Mouse (Mus musculus): ENCODE measurements at regions not wholly inside any gene's neighbourhood (a gene's known extent, or its start where the extent isn't known, plus 50 kb on each side); places are given as distances from the start of the nearest gene placed in this dataset.

- ChIA-PET CTCF (no interaction called here), POLR2A (no interaction called here)
Measured at GRCm38 (mm10) chr12:26756284-26756683, 287.3 kb downstream of the Cmpk2 start.

GRCm38 (mm10) chr12:26754611-26755010, 285.6 kb downstream of the Cmpk2 start:
- CTCF ChIA-PET, result no interaction called here
- POLR2A ChIA-PET, result interaction anchor here in 2 of 4 experiments (0.6 kb wide), 2 partner anchors 398 to 637 kb away, joined by 3 to 5 read pairs; no protein-coding TSS in a partner anchor

GRCm38 (mm10) chr12:26734558-26734897, 265.5 kb downstream of the Cmpk2 start:
- CTCF ChIA-PET, result no interaction called here
- POLR2A ChIA-PET, result interaction anchor here in 1 of 4 experiments (0.5 kb wide), 1 partner anchor 964 kb away, joined by 3 read pairs; no protein-coding TSS in a partner anchor

- ChIA-PET CTCF (no interaction called here), POLR2A (no interaction called here)
Measured at GRCm38 (mm10) chr12:26733822-26734557, 265.0 kb downstream of the Cmpk2 start.

- CTCF ChIA-PET, result no interaction called here
Measured at GRCm38 (mm10) chr12:26723399-26723798, 254.4 kb downstream of the Cmpk2 start.

GRCm38 (mm10) chr12:26698838-26699237, 229.8 kb downstream of the Cmpk2 start:
- CTCF ChIA-PET, result interaction anchor here in 1 of 4 experiments (0.7 kb wide), 1 partner anchor 9 kb away, joined by 4 read pairs; no protein-coding TSS in a partner anchor
- POLR2A ChIA-PET, result no interaction called here

More at GRCm38 (mm10) chr12:26723399-26723798, 254.4 kb downstream of the Cmpk2 start:
- POLR2A ChIA-PET, result interaction anchor here in 1 of 4 experiments (0.6 kb wide), 1 partner anchor 614 kb away, joined by 3 read pairs; no protein-coding TSS in a partner anchor

GRCm38 (mm10) chr12:26688048-26688447, 219.0 kb downstream of the Cmpk2 start:
- CTCF ChIA-PET, result no interaction called here
- POLR2A ChIA-PET, result no interaction called here

- ChIA-PET CTCF (interaction anchor here in 1 of 4 experiments (0.6 kb wide), 1 partner anchor 25 kb away, joined by 3 read pairs; no protein-coding TSS in a partner anchor), POLR2A (no interaction called here)
Measured at GRCm38 (mm10) chr12:26680568-26680947, 211.6 kb downstream of the Cmpk2 start.

- CTCF ChIA-PET, result no interaction called here
- POLR2A ChIA-PET, result no interaction called here
Measured at GRCm38 (mm10) chr12:26679887-26680567, 211.0 kb downstream of the Cmpk2 start.

- CTCF ChIA-PET, result interaction anchor here in 2 of 4 experiments (0.6 kb wide), 2 partner anchors 663 to 838 kb away, joined by 3 read pairs; no protein-coding TSS in a partner anchor
- POLR2A ChIA-PET, result interaction anchor here in 1 of 4 experiments (0.6 kb wide), 1 partner anchor 673 kb away, joined by 3 read pairs; no protein-coding TSS in a partner anchor
Measured at GRCm38 (mm10) chr12:26665466-26665865, 196.5 kb downstream of the Cmpk2 start.

GRCm38 (mm10) chr12:26654251-26654650, 185.2 kb downstream of the Cmpk2 start:
- POLR2A ChIA-PET, result interaction anchor here in 1 of 4 experiments (0.6 kb wide), 1 partner anchor 151 kb away, joined by 4 read pairs; no protein-coding TSS in a partner anchor
- CTCF ChIA-PET, result no interaction called here

GRCm38 (mm10) chr12:26653781-26654180, 184.8 kb downstream of the Cmpk2 start:
- ChIA-PET CTCF (no interaction called here), POLR2A (no interaction called here)

GRCm38 (mm10) chr12:26646141-26646540, 177.1 kb downstream of the Cmpk2 start:
- ChIA-PET CTCF (no interaction called here), POLR2A (interaction anchor here in 1 of 4 experiments (0.9 kb wide), 1 partner anchor 436 kb away, joined by 3 read pairs; no protein-coding TSS in a partner anchor)

GRCm38 (mm10) chr12:26635665-26636241, 166.7 kb downstream of the Cmpk2 start:
- POLR2A ChIA-PET, result no interaction called here
- CTCF ChIA-PET, result no interaction called here

GRCm38 (mm10) chr12:26635253-26635652, 166.2 kb downstream of the Cmpk2 start:
- POLR2A ChIA-PET, result no interaction called here
- CTCF ChIA-PET, result no interaction called here

GRCm38 (mm10) chr12:26631795-26632122, 162.8 kb downstream of the Cmpk2 start:
- ChIA-PET CTCF (no interaction called here), POLR2A (no interaction called here)

- ChIA-PET CTCF (interaction anchor here in 1 of 4 experiments (0.7 kb wide), 1 partner anchor 184 kb away, joined by 10 read pairs; no protein-coding TSS in a partner anchor), POLR2A (no interaction called here)
Measured at GRCm38 (mm10) chr12:26631111-26631794, 162.2 kb downstream of the Cmpk2 start.

- POLR2A ChIA-PET, result interaction anchor here in 1 of 4 experiments (0.6 kb wide), 1 partner anchor 444 kb away, joined by 3 read pairs; no protein-coding TSS in a partner anchor
- CTCF ChIA-PET, result interaction anchor here in 1 of 4 experiments (0.7 kb wide), 1 partner anchor 13 kb away, joined by 3 read pairs; no protein-coding TSS in a partner anchor
Measured at GRCm38 (mm10) chr12:26621135-26621932, 152.3 kb downstream of the Cmpk2 start.
